Mouse (Mus musculus): ENCODE data around the gene Eya4. TPM values are rescaled to one million over a fixed set of nuclear protein-coding genes. Genes with fewer than 3 reads are reported as not detected.
A peak's percentile ranks its signal among the peaks of the same experiment; 100 is the strongest.

The Eya4 gene
- polyA plus RNA-seq, 1 experiment from 2014 or later, result 3.6 TPM

DNA sequence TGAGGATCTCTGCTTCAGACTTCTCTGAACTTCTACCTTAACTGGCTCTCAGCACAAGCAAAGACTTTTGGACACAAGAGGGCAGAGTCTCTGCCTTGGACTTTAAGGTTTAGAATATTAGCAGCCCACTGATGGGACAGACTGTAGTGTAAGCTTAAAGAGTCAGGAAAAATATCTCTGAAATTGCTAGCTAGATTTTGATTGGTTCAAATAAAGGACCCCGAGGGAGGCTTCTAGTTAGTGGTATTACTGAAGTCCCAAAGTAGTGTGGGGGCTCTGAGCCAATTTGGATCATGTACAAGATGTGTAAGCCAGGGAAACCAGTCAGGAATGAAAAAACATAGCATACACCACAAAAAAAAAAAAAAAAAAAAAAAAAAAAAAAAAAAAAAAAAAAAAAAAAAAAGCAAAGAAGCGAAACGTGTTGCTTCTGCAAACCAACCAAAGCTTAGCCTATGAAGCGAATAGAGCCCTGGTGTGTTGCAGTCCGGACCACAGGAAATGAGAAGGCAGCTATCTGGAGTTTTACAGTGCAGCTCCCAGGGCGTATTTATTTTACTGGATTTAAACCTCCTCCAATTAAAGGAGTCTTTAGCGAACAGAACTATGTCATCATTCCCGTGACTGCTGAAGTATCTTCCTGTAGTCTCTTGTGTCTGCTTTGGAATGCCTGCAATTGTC, 173.8 kb downstream of the Eya4 start:
- Histone ChIP-seq H3K9me3 (no peaks in the 10 kb centered on the region), H3K4me3 (no peak overlapping the region), H3K36me3 (no peaks in the 10 kb centered on the region), H3K4me1 (replicated peaks) (peaks cover 27% of the 10 kb centered on the region), H3K27me3 (ENCODE audit: insufficient read depth, poor library complexity, severe bottlenecking) (no peaks in the 10 kb centered on the region), H3K27ac (no peak overlapping the region)
- no peak for DNase-seq (ENCODE audit: low spot score)
- 83% methylated on average over 8 of the region's 8 CpGs for WGBS

DNA sequence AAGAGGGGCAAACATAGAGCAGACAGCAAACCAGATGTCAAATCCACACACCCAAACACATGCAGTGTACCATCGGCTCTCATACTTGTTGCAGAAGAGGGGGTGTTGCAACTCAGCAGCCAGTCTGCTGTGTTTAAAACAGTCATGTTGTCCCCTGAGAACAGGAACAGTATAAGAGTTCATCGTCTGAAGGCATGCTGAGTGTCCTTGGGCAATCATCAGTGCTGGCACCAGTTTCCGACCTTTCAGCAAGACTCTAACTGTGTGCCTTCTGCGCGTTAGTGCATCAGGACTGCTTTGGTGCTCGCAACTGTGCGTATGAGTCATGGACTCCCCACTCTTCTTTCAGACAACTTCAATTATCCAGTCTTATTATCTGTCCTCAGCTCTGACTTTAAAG, 179.0 kb downstream of the Eya4 start:
- H3K27ac ChIP-seq, result no peak overlapping the region
- H3K27me3 ChIP-seq (ENCODE audit: insufficient read depth, poor library complexity, severe bottlenecking), result no peaks in the 10 kb centered on the region
- no peaks in the 10 kb centered on the region for H3K9me3 ChIP-seq
- WGBS, result 89% methylated on average over 7 of the region's 7 CpGs
- no peaks in the 10 kb centered on the region; the same call in 1 of the 2 replicates for H3K4me1 ChIP-seq (replicated peaks)
- no peaks in the 10 kb centered on the region for H3K36me3 ChIP-seq
- H3K4me3 ChIP-seq, result no peak overlapping the region
- no peak for DNase-seq (ENCODE audit: low spot score)

DNA sequence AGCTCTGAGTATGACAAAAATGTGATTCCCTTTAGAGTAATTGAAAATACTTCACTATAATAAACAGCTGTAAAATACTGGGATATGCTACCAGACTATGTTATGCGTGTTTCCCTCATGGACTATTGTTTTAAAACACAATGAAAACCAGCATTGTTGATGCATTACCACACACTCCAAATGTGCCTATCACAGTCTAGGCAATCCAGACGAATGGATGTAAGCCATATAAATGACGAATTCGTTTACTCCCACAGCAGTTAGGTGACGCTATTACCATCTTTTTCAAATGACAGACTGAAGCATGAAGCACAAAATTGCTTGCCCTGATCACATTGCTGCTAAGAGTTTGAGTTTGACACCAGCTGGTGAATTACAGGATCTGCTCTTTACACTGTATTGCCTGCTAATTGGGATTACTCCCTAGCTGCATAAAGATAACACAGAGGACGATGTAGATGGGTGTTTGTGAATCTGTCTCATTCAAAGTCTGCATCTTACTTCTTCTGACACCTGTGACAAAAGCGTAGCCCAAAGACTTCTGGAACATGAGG, 185.4 kb downstream of the Eya4 start:
- DNase-seq (ENCODE audit: low spot score), result no peak

DNA sequence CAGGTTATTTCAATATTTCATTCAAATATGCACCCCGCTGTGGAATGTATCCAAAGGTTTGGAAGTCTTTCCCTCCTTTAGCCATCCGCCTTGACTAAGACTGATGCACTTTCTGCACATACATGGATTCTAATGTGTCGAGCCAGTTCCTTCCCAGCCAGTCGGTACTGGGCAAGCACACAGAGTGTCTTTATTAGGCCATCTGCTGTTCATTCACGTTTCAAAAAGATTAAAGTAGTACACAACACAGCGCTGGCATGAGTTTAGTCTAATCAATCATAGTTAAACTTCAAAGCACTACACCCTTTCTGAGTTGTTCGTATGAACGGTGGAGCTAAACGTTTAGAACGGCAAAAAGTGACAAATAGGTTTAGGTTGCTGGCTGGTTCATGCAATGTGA, 190.7 kb downstream of the Eya4 start:
- no peak overlapping the region for H3K27ac ChIP-seq
- DNase-seq (ENCODE audit: low spot score), result no peak
- H3K4me1 ChIP-seq (replicated peaks), result no peaks in the 10 kb centered on the region
- H3K4me3 ChIP-seq, result no peak overlapping the region
- WGBS, result 76% methylated on average over 10 of the region's 10 CpGs
- peaks cover 12% of the 10 kb centered on the region; the same call in 1 of the 2 replicates for H3K36me3 ChIP-seq
- no peaks in the 10 kb centered on the region for H3K27me3 ChIP-seq (ENCODE audit: insufficient read depth, poor library complexity, severe bottlenecking)
- no peaks in the 10 kb centered on the region for H3K9me3 ChIP-seq

More for the DNA sequence above, 185.4 kb downstream of the Eya4 start:
- WGBS, result 88% methylated on average over 7 of the region's 7 CpGs
- Histone ChIP-seq H3K4me1 (replicated peaks) (no peaks in the 10 kb centered on the region), H3K9me3 (no peaks in the 10 kb centered on the region), H3K36me3 (no peaks in the 10 kb centered on the region), H3K27me3 (ENCODE audit: insufficient read depth, poor library complexity, severe bottlenecking) (no peaks in the 10 kb centered on the region), H3K27ac (no peak overlapping the region), H3K4me3 (no peak overlapping the region)

DNA sequence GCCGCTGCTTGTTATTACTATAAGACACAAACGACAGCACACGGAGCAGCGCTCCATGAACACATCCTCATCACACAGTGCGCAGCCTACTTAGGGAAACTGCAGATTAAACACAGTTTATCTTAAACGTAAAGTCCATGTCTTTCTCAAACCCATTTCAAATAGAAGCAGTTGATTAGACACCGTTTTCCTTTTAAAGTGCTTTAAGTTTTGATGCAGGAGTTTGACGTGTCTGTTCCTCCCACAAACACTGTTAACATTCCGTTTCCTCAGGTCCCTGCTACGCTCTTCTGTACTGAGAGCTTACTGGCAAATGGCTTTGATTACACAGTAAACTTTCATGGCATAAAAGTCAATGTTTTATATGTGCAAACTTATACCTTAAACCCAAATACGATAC, 191.4 kb downstream of the Eya4 start:
- H3K4me1 ChIP-seq (replicated peaks), result no peaks in the 10 kb centered on the region
- no peak overlapping the region for H3K27ac ChIP-seq
- no peak overlapping the region for H3K4me3 ChIP-seq
- WGBS, result 90% methylated on average over 11 of the region's 11 CpGs
- peaks cover 12% of the 10 kb centered on the region; the same call in 1 of the 2 replicates for H3K36me3 ChIP-seq
- no peak for DNase-seq (ENCODE audit: low spot score)
- no peaks in the 10 kb centered on the region for H3K9me3 ChIP-seq
- no peaks in the 10 kb centered on the region for H3K27me3 ChIP-seq (ENCODE audit: insufficient read depth, poor library complexity, severe bottlenecking)

- H3K9me3 ChIP-seq, result no peaks in the 10 kb centered on the region
- H3K27me3 ChIP-seq (ENCODE audit: insufficient read depth, poor library complexity, severe bottlenecking), result no peaks in the 10 kb centered on the region
- H3K27ac ChIP-seq, result no peak overlapping the region
- no peak for DNase-seq (ENCODE audit: low spot score)
- WGBS, result 84% methylated on average over 18 of the region's 18 CpGs
- no peaks in the 10 kb centered on the region for H3K4me1 ChIP-seq (replicated peaks)
- H3K4me3 ChIP-seq, result no peak overlapping the region
- peaks cover 12% of the 10 kb centered on the region; the same call in 1 of the 2 replicates for H3K36me3 ChIP-seq
These were observed 193.5 kb downstream of the Eya4 start for GRCm38 (mm10) chr10:23156866-23157625.

GRCm38 (mm10) chr10:23150401-23150800, 200.2 kb downstream of the Eya4 start:
- Histone ChIP-seq H3K27me3 (ENCODE audit: insufficient read depth, poor library complexity, severe bottlenecking) (no peaks in the 10 kb centered on the region), H3K27ac (no peak overlapping the region), H3K4me3 (no peak overlapping the region), H3K36me3 (peaks cover 8% of the 10 kb centered on the region; the same call in 1 of the 2 replicates), H3K4me1 (replicated peaks) (no peaks in the 10 kb centered on the region), H3K9me3 (no peaks in the 10 kb centered on the region)
- DNase-seq (ENCODE audit: low spot score), result peak; percentile 29
- WGBS, result 88% methylated on average over 3 of the region's 3 CpGs

DNA sequence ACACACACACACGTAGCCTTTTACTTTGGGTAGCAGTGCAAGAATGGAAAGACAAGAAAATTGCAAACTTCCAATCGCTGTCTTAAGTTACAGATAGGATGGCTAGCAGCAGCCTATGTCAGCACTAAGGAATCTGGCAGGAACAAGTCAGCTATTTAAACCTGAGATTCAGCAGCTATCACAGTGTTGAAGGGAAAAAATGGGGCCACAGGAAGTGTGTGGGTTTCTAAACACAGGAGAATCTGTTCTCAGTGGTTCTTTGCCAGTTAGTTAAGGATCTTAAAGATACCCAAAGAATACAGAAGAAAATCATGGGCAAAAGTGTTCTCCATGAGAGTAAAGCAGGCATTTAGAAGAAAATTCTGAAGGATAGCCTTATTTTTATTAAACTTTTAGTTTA, 206.0 kb downstream of the Eya4 start:
- no peaks in the 10 kb centered on the region; the same call in 1 of the 2 replicates for H3K36me3 ChIP-seq
- no peaks in the 10 kb centered on the region for H3K9me3 ChIP-seq
- H3K4me3 ChIP-seq, result no peak overlapping the region
- no peak overlapping the region for H3K27ac ChIP-seq
- H3K27me3 ChIP-seq (ENCODE audit: insufficient read depth, poor library complexity, severe bottlenecking), result no peaks in the 10 kb centered on the region
- no peaks in the 10 kb centered on the region for H3K4me1 ChIP-seq (replicated peaks)
- WGBS, result 80% methylated on average over 2 of the region's 2 CpGs
- DNase-seq (ENCODE audit: low spot score), result no peak

- Histone ChIP-seq H3K9me3 (no peaks in the 10 kb centered on the region), H3K27me3 (ENCODE audit: insufficient read depth, poor library complexity, severe bottlenecking) (no peaks in the 10 kb centered on the region), H3K4me3 (no peak overlapping the region), H3K36me3 (peaks cover 9% of the 10 kb centered on the region; the same call in 1 of the 2 replicates), H3K4me1 (replicated peaks) (peaks cover 8% of the 10 kb centered on the region; the same call in 1 of the 2 replicates), H3K27ac (no peak overlapping the region)
- DNase-seq (ENCODE audit: low spot score), result no peak
- WGBS, result 84% methylated on average over 1 of the region's 1 CpGs
These were observed 222.6 kb downstream of the Eya4 start for GRCm38 (mm10) chr10:23127947-23128346.

DNA sequence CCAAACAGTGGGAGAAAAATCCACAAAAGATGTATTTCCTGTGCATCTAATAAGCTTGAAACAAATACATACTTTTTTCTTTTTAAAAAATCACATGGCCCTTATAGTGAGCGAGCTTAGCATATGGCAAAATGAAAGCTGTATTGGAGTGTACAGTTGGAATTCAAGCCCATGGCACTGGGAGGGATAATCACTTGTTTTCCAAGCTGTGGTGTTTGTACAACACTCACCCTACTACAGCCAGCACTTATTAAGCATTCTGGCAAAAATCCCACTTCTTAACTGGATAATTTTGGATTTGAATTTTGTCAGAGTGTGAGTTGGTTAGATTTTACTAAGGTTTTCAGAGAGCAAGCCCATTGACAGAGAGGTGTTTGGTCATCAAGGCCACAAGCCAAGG, 223.4 kb downstream of the Eya4 start:
- 92% methylated on average over 1 of the region's 1 CpGs for WGBS
- H3K4me3 ChIP-seq, result no peak overlapping the region
- no peaks in the 10 kb centered on the region for H3K27me3 ChIP-seq (ENCODE audit: insufficient read depth, poor library complexity, severe bottlenecking)
- H3K36me3 ChIP-seq, result 0 out of 2 replicates have a peak, but pooled peaks cover 1% of the 10 kb centered on the region
- peaks cover 8% of the 10 kb centered on the region; the same call in 1 of the 2 replicates for H3K4me1 ChIP-seq (replicated peaks)
- no peaks in the 10 kb centered on the region for H3K9me3 ChIP-seq
- no peak overlapping the region for H3K27ac ChIP-seq
- DNase-seq (ENCODE audit: low spot score), result no peak

GRCm38 (mm10) chr10:23126529-23126928, 224.1 kb downstream of the Eya4 start:
- no peaks in the 10 kb centered on the region for H3K27me3 ChIP-seq (ENCODE audit: insufficient read depth, poor library complexity, severe bottlenecking)
- H3K4me1 ChIP-seq (replicated peaks), result peaks cover 8% of the 10 kb centered on the region; the same call in 1 of the 2 replicates
- no peak for DNase-seq (ENCODE audit: low spot score)
- whole genome bisulfite sequencing, result 61% methylated on average over 5 of the region's 5 CpGs
- H3K36me3 ChIP-seq, result no peaks in the 10 kb centered on the region
- H3K4me3 ChIP-seq, result no peak overlapping the region
- H3K9me3 ChIP-seq, result no peaks in the 10 kb centered on the region
- no peak overlapping the region for H3K27ac ChIP-seq

- H3K4me3 ChIP-seq, result no peak overlapping the region
- DNase-seq (ENCODE audit: low spot score), result no peak
- H3K27ac ChIP-seq, result no peak overlapping the region
- H3K36me3 ChIP-seq, result no peaks in the 10 kb centered on the region
- H3K4me1 ChIP-seq (replicated peaks), result no peaks in the 10 kb centered on the region
- 66% methylated on average over 2 of the region's 2 CpGs for WGBS
- H3K27me3 ChIP-seq (ENCODE audit: insufficient read depth, poor library complexity, severe bottlenecking), result no peaks in the 10 kb centered on the region
- H3K9me3 ChIP-seq, result no peaks in the 10 kb centered on the region
These were observed 230.1 kb downstream of the Eya4 start for GRCm38 (mm10) chr10:23120437-23120836.
